Mouse (Mus musculus): ENCODE data around the gene Entpd3.

DNA sequence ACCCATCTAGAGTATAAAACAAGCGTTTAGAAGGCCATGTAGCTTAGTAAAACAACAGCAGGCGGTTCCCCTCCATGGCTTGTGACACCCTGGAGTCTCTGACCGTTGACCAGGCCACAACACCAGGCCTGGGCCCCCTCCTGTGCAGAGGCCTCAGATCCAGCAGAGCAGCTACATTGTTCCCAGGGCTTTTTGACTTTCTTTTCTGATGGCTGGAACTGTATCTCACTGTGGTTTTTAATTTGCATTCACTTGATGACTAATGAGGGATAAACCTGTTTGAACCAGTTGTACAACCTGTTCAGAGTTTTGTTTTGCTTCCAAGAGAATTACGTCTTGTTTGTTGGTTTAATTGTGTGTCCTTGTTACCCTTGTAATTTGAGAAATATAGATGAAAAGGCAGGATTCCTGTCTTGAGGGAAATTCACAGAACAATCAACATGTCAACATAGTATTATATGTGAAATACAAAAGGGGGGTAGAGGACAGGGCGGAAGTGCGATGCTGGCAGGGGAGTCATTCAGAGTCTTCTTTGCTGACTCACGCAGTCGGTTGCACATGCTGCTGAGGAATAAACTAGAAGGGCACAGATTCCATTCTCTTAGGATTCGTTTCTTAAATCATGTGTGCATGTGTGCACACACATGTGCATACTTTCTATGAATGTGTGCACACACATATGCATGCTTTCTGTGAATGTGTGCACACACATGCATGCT lies 53.9 kb downstream of the Entpd3 start:
- no peak for TF ChIP-seq CTCF (IDR thresholded peaks at IDR 0.05; ENCODE audit: insufficient read depth, low read depth, low read length)
- TF ChIP-seq POLR2A (IDR thresholded peaks at IDR 0.05; ENCODE audit: insufficient read depth, low read depth, low read length) = no peak
